Mouse (Mus musculus) bone marrow, adult 2 months (tissue): ENCODE data around the gene Fhdc1. TPM values are rescaled to one million over a fixed set of nuclear protein-coding genes. Genes with fewer than 3 reads are reported as not detected.

Experiments used
- H3K27ac ChIP-seq: fragments of 200-500 bp; 2 replicates; pipeline ENCODE4 v1.5.1; 2012; ENCODE audit warnings: low read depth, mild to moderate bottlenecking, control low read depth, inconsistent platforms, low read length; ENCODE audit not compliant: control insufficient read depth, poor library complexity, insufficient read depth
- H3K4me1 ChIP-seq: fragments of 200-500 bp; 2 replicates; pipeline ENCODE4 v1.6.1; 2011; ENCODE audit warnings: low read length; ENCODE audit not compliant: control insufficient read depth, insufficient read depth
- H3K4me3 ChIP-seq: fragments of 200-500 bp; replicated peaks from 2 replicates; pipeline ENCODE3; 2011; ENCODE audit warnings: mild to moderate bottlenecking, low read depth, low read length, control low read depth; ENCODE audit not compliant: control insufficient read depth
- CTCF ChIP-seq: fragments of 200-500 bp; IDR thresholded peaks from 2 replicates; pipeline ENCODE4 v1.5.1; 2011; ENCODE audit warnings: low read length, control low read depth; ENCODE audit not compliant: control insufficient read depth, insufficient read depth
- POLR2A ChIP-seq: fragments of 200-500 bp; IDR thresholded peaks from 2 replicates; pipeline ENCODE4 v1.6.1; 2011; ENCODE audit warnings: low read depth, mild to moderate bottlenecking, control low read depth, low read length, borderline replicate concordance; ENCODE audit not compliant: control insufficient read depth
- WGBS: fragments of 180-500 bp; shearing (Covaris S2); methylation state at CpG from one replicate; pipeline ENCODE4 v1.1.7; 2018; 5-methylcytosine and 5-hydroxymethylcytosine counted together
- polyA plus RNA-seq: library from polyadenylated mRNA; stranded (reverse); fragments of >200 nt; gene quantifications from 2 replicates; pipeline ENCODE4 v1.2.4, GENCODE M21; 2011; ENCODE audit warnings: low replicate concordance; ENCODE audit not compliant: missing spikeins, insufficient read depth, insufficient read length

Fhdc1 gene
- polyA plus RNA-seq, 1 experiment, result 43.5 TPM

- 56% methylated on average over 5 of the region's 5 CpGs for WGBS
- TF ChIP-seq POLR2A, result no peak
- no peak overlapping the region for H3K4me3 ChIP-seq
- H3K27ac ChIP-seq, result no peak overlapping the region
- H3K4me1 ChIP-seq, result no peaks in the 10 kb centered on the region; the same call in 1 of the 2 replicates
Observed at GRCm38 (mm10) chr3:84412920-84413319, 67.3 kb downstream of the Fhdc1 start.

- 84% methylated on average over 3 of the region's 3 CpGs for WGBS
- no peak for TF ChIP-seq CTCF
- TF ChIP-seq POLR2A, result no peak
- no peak overlapping the region for H3K27ac ChIP-seq
- H3K4me1 ChIP-seq, result no peaks in the 10 kb centered on the region; the same call in 1 of the 2 replicates
- H3K4me3 ChIP-seq, result no peak overlapping the region
Observed at GRCm38 (mm10) chr3:84409474-84409862, 70.8 kb downstream of the Fhdc1 start.

GRCm38 (mm10) chr3:84408756-84409473, 71.3 kb downstream of the Fhdc1 start:
- 70% methylated on average over 13 of the region's 13 CpGs for WGBS
- H3K4me3 ChIP-seq, result no peak overlapping the region
- no peak overlapping the region for H3K27ac ChIP-seq
- TF ChIP-seq POLR2A, result no peak
- no peak for TF ChIP-seq CTCF
- no peaks in the 10 kb centered on the region for H3K4me1 ChIP-seq

GRCm38 (mm10) chr3:84405523-84405922, 74.7 kb downstream of the Fhdc1 start:
- H3K4me3 ChIP-seq, result no peak overlapping the region
- no peak for TF ChIP-seq CTCF

GRCm38 (mm10) chr3:84403389-84403788, 76.8 kb downstream of the Fhdc1 start:
- Histone ChIP-seq H3K4me3 (no peak overlapping the region), H3K4me1 (no peaks in the 10 kb centered on the region), H3K27ac (no peak overlapping the region)
- WGBS, result 95% methylated on average over 5 of the region's 5 CpGs
- TF ChIP-seq CTCF (no peak), POLR2A (no peak)

More at GRCm38 (mm10) chr3:84405523-84405922, 74.7 kb downstream of the Fhdc1 start:
- Histone ChIP-seq H3K27ac (no peak overlapping the region), H3K4me1 (no peaks in the 10 kb centered on the region)
- 87% methylated on average over 4 of the region's 4 CpGs for WGBS

- no peak overlapping the region for H3K4me3 ChIP-seq
- TF ChIP-seq POLR2A (no peak), CTCF (no peak)
- 64% methylated on average over 2 of the region's 2 CpGs for WGBS
- no peak overlapping the region for H3K27ac ChIP-seq
- H3K4me1 ChIP-seq, result no peaks in the 10 kb centered on the region
Observed at GRCm38 (mm10) chr3:84402716-84403115, 77.5 kb downstream of the Fhdc1 start.

- Histone ChIP-seq H3K27ac (no peak overlapping the region), H3K4me1 (no peaks in the 10 kb centered on the region), H3K4me3 (no peak overlapping the region)
- TF ChIP-seq CTCF (no peak), POLR2A (no peak)
- WGBS, result 81% methylated on average over 4 of the region's 4 CpGs
Observed at GRCm38 (mm10) chr3:84397976-84398375, 82.3 kb downstream of the Fhdc1 start.

GRCm38 (mm10) chr3:84396240-84396639, 84.0 kb downstream of the Fhdc1 start:
- H3K27ac ChIP-seq, result no peak overlapping the region
- TF ChIP-seq POLR2A, result no peak
- TF ChIP-seq CTCF, result no peak
- no peak overlapping the region for H3K4me3 ChIP-seq
- 76% methylated on average over 2 of the region's 2 CpGs for WGBS
- no peaks in the 10 kb centered on the region for H3K4me1 ChIP-seq

GRCm38 (mm10) chr3:84395840-84396239, 84.4 kb downstream of the Fhdc1 start:
- TF ChIP-seq CTCF (no peak), POLR2A (no peak)
- Histone ChIP-seq H3K4me1 (no peaks in the 10 kb centered on the region), H3K4me3 (no peak overlapping the region), H3K27ac (no peak overlapping the region)
